Mouse (Mus musculus) lung, postnatal 0 days (tissue): Measurements from ENCODE around the gene Nfil3. TPM values are rescaled to one million over a fixed set of nuclear protein-coding genes. Genes with fewer than 3 reads are reported as not detected.
A peak's percentile ranks its signal among the peaks of the same experiment; 100 is the strongest.

ENCODE experiments used
- ATAC-seq: fragments of 200-750 bp; cut with Nextera tagmentation; 2 replicates; pipeline ENCODE4 v1.8.0; 2017; ENCODE audit warnings: moderate library complexity
- DNase-seq: peaks from one replicate; pipeline ENCODE4 v3.0.0-alpha.2; 2016; ENCODE audit warnings: low spot score
- H3K27ac ChIP-seq: fragments of 300-500 bp; sonication (generic); 2 replicates; pipeline ENCODE4 v1.5.1; 2014; ENCODE audit warnings: antibody characterized with exemption, mild to moderate bottlenecking, low read length, mixed read lengths
- H3K27me3 ChIP-seq: fragments of 300-500 bp; sonication (generic); replicated peaks from 2 replicates; pipeline ENCODE4 v1.6.1; 2014; ENCODE audit warnings: low read length, mixed read lengths; ENCODE audit not compliant: insufficient read depth
- H3K36me3 ChIP-seq: fragments of 300-500 bp; sonication (generic); 2 replicates; pipeline ENCODE4 v1.6.1; 2014; ENCODE audit warnings: low read length, mixed read lengths; ENCODE audit not compliant: insufficient read depth
- H3K4me1 ChIP-seq: fragments of 300-500 bp; sonication (generic); 2 replicates; pipeline ENCODE4 v1.6.1; 2014; ENCODE audit warnings: antibody characterized with exemption, low read depth, low read length, mixed read lengths; ENCODE audit not compliant: insufficient read depth
- H3K4me2 ChIP-seq: fragments of 300-500 bp; sonication (generic); replicated peaks from 2 replicates; pipeline ENCODE4 v1.6.1; 2014; ENCODE audit warnings: low read depth, mild to moderate bottlenecking, low read length, moderate library complexity, mixed read lengths
- H3K4me3 ChIP-seq: fragments of 300-500 bp; sonication (generic); 2 replicates; pipeline ENCODE4 v1.5.1; 2014; ENCODE audit warnings: low read depth, low read length
- H3K9ac ChIP-seq: fragments of 300-500 bp; sonication (generic); replicated peaks from 2 replicates; pipeline ENCODE4 v1.6.1; 2014; ENCODE audit warnings: low read depth, mild to moderate bottlenecking
- H3K9me3 ChIP-seq: fragments of 300-500 bp; sonication (generic); 2 replicates; pipeline ENCODE4 v1.6.1; 2016; ENCODE audit warnings: low read length, mixed read lengths
- CTCF ChIP-seq: IDR thresholded peaks from 2 replicates; pipeline ENCODE4 v1.5.1; 2016; ENCODE audit warnings: antibody characterized with exemption, mild to moderate bottlenecking
- EP300 ChIP-seq: IDR thresholded peaks from 2 replicates; pipeline ENCODE4 v1.6.1; 2016; ENCODE audit warnings: antibody characterized with exemption, mild to moderate bottlenecking, control low read depth
- WGBS: fragments of 180-500 bp; shearing (Covaris S2); extraction: QIAGEN DNeasy Blood & Tissue Kit; methylation state at CpG from one replicate; pipeline ENCODE4 v1.1.7; 2014; 5-methylcytosine and 5-hydroxymethylcytosine counted together
- polyA plus RNA-seq: library from polyadenylated mRNA; unstranded; fragments of >200 nt; fragmentation: Nextera tagmentation; extraction: Ambion mirVana; gene quantifications from 2 replicates; pipeline ENCODE4 v1.2.1, GENCODE M21; 2015

The Nfil3 gene
- polyA plus RNA-seq, 1 experiment from 2014 or later: 18.7 TPM

- Histone ChIP-seq H3K4me1 (no peaks in the 10 kb centered on the region), H3K4me3 (no peak overlapping the region), H3K4me2 (no peak overlapping the region), H3K27ac (peak overlapping the region; percentile 87), H3K36me3 (no peaks in the 10 kb centered on the region), H3K27me3 (no peaks in the 10 kb centered on the region), H3K9ac (no peak overlapping the region), H3K9me3 (no peaks in the 10 kb centered on the region)
- WGBS: 49% methylated on average over 10 of the region's 10 CpGs
- TF ChIP-seq EP300 (no peak), CTCF (no peak)
- peak; percentile 72 for DNase-seq
- ATAC-seq: peak; percentile 9; the same call in 1 of the 2 replicates
Observed at GRCm38 (mm10) chr13:52986215-52986780, 5.4 kb upstream of the Nfil3 start.

- no peaks in the 10 kb centered on the region for H3K9me3 ChIP-seq
- no peak overlapping the region for H3K9ac ChIP-seq
- H3K4me3 ChIP-seq: no peak overlapping the region
- ATAC-seq (peak; percentile 40), DNase-seq (peak; percentile 94)
- H3K36me3 ChIP-seq: no peaks in the 10 kb centered on the region
- H3K4me1 ChIP-seq: no peaks in the 10 kb centered on the region
- TF ChIP-seq CTCF (no peak), EP300 (peak; percentile 98)
- no peaks in the 10 kb centered on the region for H3K27me3 ChIP-seq
- H3K27ac ChIP-seq: peak overlapping the region; percentile 87
- WGBS: 55% methylated on average over 12 of the region's 12 CpGs
- H3K4me2 ChIP-seq: no peak overlapping the region
Observed at GRCm38 (mm10) chr13:52985508-52986214, 4.8 kb upstream of the Nfil3 start.

- H3K27ac ChIP-seq: no peak overlapping the region
- no peaks in the 10 kb centered on the region for H3K9me3 ChIP-seq
- H3K9ac ChIP-seq: no peak overlapping the region
- 0% methylated on average over 12 of the region's 12 CpGs for WGBS
- no peaks in the 10 kb centered on the region for H3K36me3 ChIP-seq
- peak; percentile 72 for TF ChIP-seq EP300
- TF ChIP-seq CTCF: peak; percentile 92
- H3K4me1 ChIP-seq: peaks cover 2% of the 10 kb centered on the region; the same call in 1 of the 2 replicates
- peak overlapping the region; percentile 86; the same call in 1 of the 2 replicates for H3K4me3 ChIP-seq
- ATAC-seq: no peak
- no peaks in the 10 kb centered on the region for H3K27me3 ChIP-seq
- peak; percentile 92 for DNase-seq
- H3K4me2 ChIP-seq: peak overlapping the region; percentile 44
Observed at GRCm38 (mm10) chr13:52982703-52983102, 1.8 kb upstream of the Nfil3 start.

- WGBS: 2% methylated on average over 51 of the region's 51 CpGs
- no peaks in the 10 kb centered on the region for H3K36me3 ChIP-seq
- TF ChIP-seq CTCF (no peak), EP300 (peak; percentile 79)
- peak overlapping the region; percentile 84 for H3K9ac ChIP-seq
- peaks cover 9% of the 10 kb centered on the region; the same call in 1 of the 2 replicates for H3K4me1 ChIP-seq
- ATAC-seq (peak; percentile 4; the same call in 1 of the 2 replicates), DNase-seq (peak; percentile 88)
- no peaks in the 10 kb centered on the region for H3K9me3 ChIP-seq
- peak overlapping the region; percentile 97 for H3K27ac ChIP-seq
- H3K4me3 ChIP-seq: peak overlapping the region; percentile 86
- H3K4me2 ChIP-seq: peak overlapping the region; percentile 99
- H3K27me3 ChIP-seq: no peaks in the 10 kb centered on the region
Observed at GRCm38 (mm10) chr13:52981441-52982281, 788 bp upstream of the Nfil3 start.

- DNase-seq: peak; percentile 88
- no peaks in the 10 kb centered on the region for H3K9me3 ChIP-seq
- WGBS: under 1% methylated on average over 61 of the region's 77 CpGs
Observed at GRCm38 (mm10) chr13:52980211-52980950, 492 bp downstream of the Nfil3 start.

More at GRCm38 (mm10) chr13:52980211-52980950, 492 bp downstream of the Nfil3 start:
- no peaks in the 10 kb centered on the region for H3K36me3 ChIP-seq
- peaks cover 9% of the 10 kb centered on the region; the same call in 1 of the 2 replicates for H3K4me1 ChIP-seq
- peak overlapping the region; percentile 86 for H3K4me3 ChIP-seq
- H3K27ac ChIP-seq: peak overlapping the region; percentile 98
- peak; percentile 49 for ATAC-seq
- TF ChIP-seq CTCF: peak; percentile 27
- TF ChIP-seq EP300: peak; percentile 49; the same call in 1 of the 2 replicates
- H3K4me2 ChIP-seq: peak overlapping the region; percentile 99
- H3K9ac ChIP-seq: peak overlapping the region; percentile 89
- H3K27me3 ChIP-seq: no peaks in the 10 kb centered on the region
